Mouse (Mus musculus) neutrophil, adult 5-6 weeks (primary cell): ENCODE data around the gene Ube2r2. TPM values are rescaled to one million over a fixed set of nuclear protein-coding genes. Genes with fewer than 3 reads are reported as not detected.

Experiments used
- total RNA-seq: library from RNA; stranded (forward); fragments of 200-1000 nt; gene quantifications from 2 replicates; pipeline ENCODE4 v1.2.3, GENCODE M21; 2017

Ube2r2 gene
- total RNA-seq, 1 experiment from 2014 or later = 49.2 TPM

Other genes starting within 250 kb of the Ube2r2 start
- gene Spink4, start 215.7 kb upstream of the Ube2r2 start, total RNA-seq = not detected in 2 replicates
- 134 and 143 TPM in 2 replicates for gene Bag1, start 187.4 kb upstream of the Ube2r2 start, total RNA-seq
- gene Chmp5, start 187.3 kb upstream of the Ube2r2 start, total RNA-seq = 111 and 126 TPM in 2 replicates
- 84.3 and 110 TPM in 2 replicates for gene Nfx1, start 164.8 kb upstream of the Ube2r2 start, total RNA-seq
- not detected in 2 replicates for gene Aqp7, start 87.6 kb upstream of the Ube2r2 start, total RNA-seq
- 0.86 and 1.2 TPM in 2 replicates for gene Aqp3, start 37.6 kb upstream of the Ube2r2 start, total RNA-seq
- 13.2 and 15.6 TPM in 2 replicates for gene Nol6, start 11.3 kb upstream of the Ube2r2 start, total RNA-seq
- gene Ubap2, start 139.4 kb downstream of the Ube2r2 start, total RNA-seq = 23.9 and 25.0 TPM in 2 replicates
- 83.2 and 88.3 TPM in 2 replicates for gene Dcaf12, start 179.1 kb downstream of the Ube2r2 start, total RNA-seq
- 75.4 and 94.9 TPM in 2 replicates for gene Ubap1, start 213.3 kb downstream of the Ube2r2 start, total RNA-seq